In genomic region chr14:87091108-87091507, GRCm38 (mm10) we compare ENCODE assay signal across 20 mouse cellular contexts. TPM values are rescaled to one million over a fixed set of nuclear protein-coding genes. Genes with fewer than 3 reads are reported as not detected.
A peak's percentile ranks its signal among the peaks of the same experiment; 100 is the strongest.
DNase-seq lines count a peak whose midpoint lies in the region; ATAC-seq lines count a peak whose summit lies in the region.
"Had no signal": no experiment of that assay in that cellular context is flagged by ENCODE, and none has a peak within 500 bp of the region (broad histone marks: within the 10 kb centered on the region; RNA-seq: fewer than 3 reads in every experiment).

No protein-coding gene starts in this region.

- ATAC-seq in common myeloid progenitor, adult 5-6 weeks (replicated peaks; ENCODE audit: low read depth, poor library complexity, severe bottlenecking), result peak; percentile 97
- ATAC-seq in hematopoietic stem cell, adult 5-6 weeks (replicated peaks in 1 of 2; ENCODE audit: insufficient read depth in 1 of 2, low FRiP score in 2 of 2, low TSS enrichment in 1 of 2, low read depth in 1 of 2, poor library complexity in 2 of 2, severe bottlenecking in 2 of 2), result peak; percentile 94 to 95
- peak; percentile 34; the same call in 1 of the 2 replicates for ATAC-seq in megakaryocyte-erythroid progenitor cell, adult 5-6 weeks (replicated peaks; ENCODE audit: low FRiP score, low TSS enrichment, poor library complexity, severe bottlenecking)
- ATAC-seq: activated CD4-positive, CD25-positive, alpha-beta regulatory T cell, adult 4 months; CD4-positive, CD25-positive, alpha-beta regulatory T cell, adult 4 months; forebrain, embryonic 13.5 days; forebrain, embryonic 15.5 days; forebrain, postnatal 0 days; Patski had no signal

- no peak for DNase-seq in gastrocnemius, adult 18-20 months (ENCODE audit: low spot score)
- DNase-seq in layer of hippocampus, adult 11-12 months (ENCODE audit: low spot score), result no peak
- DNase-seq: adrenal gland, adult 8-10 months; adrenal gland, postnatal 14 days; adrenal gland, postnatal 36 days; B cell, adult 2 months; cerebellum, adult 11-12 months; cerebellum, adult 8-10 months; cerebellum, adult 9-11 months; cerebellum, postnatal 14 days; cerebellum, postnatal 36 days; forebrain, postnatal 0 days had no signal

RNA-seq across cellular contexts. Expression of gene Diaph3, which starts 49.9 kb away (rescaled TPM):
- 92.9 and 143 TPM in 2 replicates for total RNA-seq in common myeloid progenitor, adult 5-6 weeks (2017)
- 71.4 and 90.1 TPM in 2 replicates for total RNA-seq in hematopoietic stem cell, adult 5-6 weeks (2017)
- total RNA-seq in megakaryocyte-erythroid progenitor cell, adult 5-6 weeks (2014; fragmentation: Nextera tagmentation), result 42.0 and 46.3 TPM in 2 replicates
- 42.0 and 77.6 TPM in 2 replicates for total RNA-seq in megakaryocyte-erythroid progenitor cell, adult 5-6 weeks (2017)
- under 1 TPM; 0.16 to 0.24 TPM for total RNA-seq in gastrocnemius, adult 18-20 months (2021)

Comparison
In these comparisons a context has a peak if more than half of its experiments do, and no peak if none do; other contexts are left out.
1. ATAC-seq: peak in every context shown above with its lines; median percentile 97 in common myeloid progenitor, adult 5-6 weeks; 94 in hematopoietic stem cell, adult 5-6 weeks; 34 in megakaryocyte-erythroid progenitor cell, adult 5-6 weeks.
2. RNA of gene Diaph3, which starts 49.9 kb away (total RNA-seq): 92.9 to 143 TPM in common myeloid progenitor, adult 5-6 weeks, 71.4 to 90.1 TPM in hematopoietic stem cell, adult 5-6 weeks and 42.0 to 77.6 TPM in megakaryocyte-erythroid progenitor cell, adult 5-6 weeks; 0.16 to 0.24 TPM in gastrocnemius, adult 18-20 months; every median in the first group is over 10 times any median in the second.